Mouse (Mus musculus) mature B cell (primary cell): ENCODE results near the gene Cul7.

Source experiments
- in situ Hi-C: fragments of 300-500 bp; cut with MboI; formaldehyde crosslinking; loops from 2 replicates; pipeline ENCODE4 v1.14.3; 2019

Cul7 gene

GRCm38 (mm10) chr17:46628791-46629684, 21.1 kb upstream of the Cul7 start, which contains the start of gene Ptk7:
Gene Ptk7, minus strand, starts transcription at chr17:46629504.
- in situ Hi-C loops, result no loop called here

GRCm38 (mm10) chr17:46629685-46630441, 20.3 kb upstream of the Cul7 start:
- in situ Hi-C loops, result no loop called here

- in situ Hi-C loops, result no loop called here
These were observed 13.2 kb upstream of the Cul7 start for GRCm38 (mm10) chr17:46636831-46637523.

- in situ Hi-C loops, result no loop called here
These were observed 10.2 kb upstream of the Cul7 start for GRCm38 (mm10) chr17:46639929-46640328.

GRCm38 (mm10) chr17:46642060-46642459, 8.1 kb upstream of the Cul7 start:
- in situ Hi-C loops, result no loop called here

GRCm38 (mm10) chr17:46644152-46644805, 5.9 kb upstream of the Cul7 start:
- in situ Hi-C loops, result no loop called here

- in situ Hi-C loops, result no loop called here
These were observed 5.1 kb upstream of the Cul7 start for GRCm38 (mm10) chr17:46644916-46645475.

- in situ Hi-C loops, result no loop called here
These were observed 4.4 kb upstream of the Cul7 start, which contains the start of the genes Klc4 and Mrpl2 for GRCm38 (mm10) chr17:46645561-46646321. Gene Klc4, minus strand, starts transcription at chr17:46646022. Gene Mrpl2, plus strand, starts transcription at chr17:46646229.

- in situ Hi-C loops, result no loop called here
These were observed 3.8 kb upstream of the Cul7 start for GRCm38 (mm10) chr17:46646322-46646662.

- in situ Hi-C loops, result no loop called here
These were observed 2.9 kb upstream of the Cul7 start for GRCm38 (mm10) chr17:46647279-46647678.

- in situ Hi-C loops, result no loop called here
These were observed 1.7 kb upstream of the Cul7 start for GRCm38 (mm10) chr17:46648436-46648835.

- in situ Hi-C loops, result no loop called here
These were observed 326 bp upstream of the Cul7 start for GRCm38 (mm10) chr17:46649811-46650210.

- in situ Hi-C loops, result no loop called here
These were observed 1.2 kb downstream of the Cul7 start for GRCm38 (mm10) chr17:46651292-46651691.

GRCm38 (mm10) chr17:46651755-46652547, 1.8 kb downstream of the Cul7 start:
- in situ Hi-C loops, result no loop called here

GRCm38 (mm10) chr17:46656054-46656453, 5.9 kb downstream of the Cul7 start:
- in situ Hi-C loops, result no loop called here

- in situ Hi-C loops, result no loop called here
These were observed 11.2 kb downstream of the Cul7 start for GRCm38 (mm10) chr17:46661351-46661750.

- in situ Hi-C loops, result no loop called here
These were observed 11.8 kb downstream of the Cul7 start for GRCm38 (mm10) chr17:46661981-46662380.

GRCm38 (mm10) chr17:46662730-46663129, 12.6 kb downstream of the Cul7 start:
- in situ Hi-C loops, result no loop called here

GRCm38 (mm10) chr17:46667712-46668111, 17.6 kb downstream of the Cul7 start:
- in situ Hi-C loops, result no loop called here

GRCm38 (mm10) chr17:46669911-46670310, 19.8 kb downstream of the Cul7 start:
- in situ Hi-C loops, result no loop called here
